Mouse (Mus musculus): ENCODE data around the gene Svep1. TPM values are rescaled to one million over a fixed set of nuclear protein-coding genes. Genes with fewer than 3 reads are reported as not detected.

Svep1 gene
- polyA plus RNA-seq, 1 experiment from 2014 or later: 4.7 TPM

GRCm38 (mm10) chr4:58077950-58078349, 128.7 kb downstream of the Svep1 start:
- no peaks in the 10 kb centered on the region for H3K9me3 ChIP-seq (replicated peaks)

DNA sequence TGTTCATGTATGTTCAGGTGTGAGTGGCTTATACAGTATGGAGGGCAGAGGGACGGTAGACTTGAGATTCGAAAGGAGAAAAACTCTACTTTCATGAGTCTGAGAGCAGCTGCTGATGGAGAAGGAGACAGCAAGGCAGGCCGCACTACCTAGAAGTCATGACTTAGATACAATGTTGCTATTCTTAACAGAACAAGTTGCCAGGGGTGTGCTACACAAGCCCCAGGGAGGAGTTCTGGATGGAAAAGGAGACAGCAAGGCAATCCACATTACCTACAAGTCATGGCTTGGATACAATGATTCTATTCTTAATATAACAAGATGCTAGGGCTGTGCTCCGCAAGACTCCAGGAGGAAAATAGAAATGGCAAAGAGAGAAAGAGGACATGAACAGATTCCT, 129.1 kb downstream of the Svep1 start:
- WGBS: 89% methylated on average over 4 of the region's 4 CpGs
- no peaks in the 10 kb centered on the region for H3K9me3 ChIP-seq (replicated peaks)
- H3K27ac ChIP-seq: no peak overlapping the region
- no peak overlapping the region for H3K4me2 ChIP-seq
- no peaks in the 10 kb centered on the region for H3K27me3 ChIP-seq
- no peak for ATAC-seq (replicated peaks; ENCODE audit: low FRiP score)
- H3K4me3 ChIP-seq (replicated peaks): no peak overlapping the region
- 0 out of 2 replicates have a peak, but pooled peaks cover 2% of the 10 kb centered on the region for H3K4me1 ChIP-seq
- H3K9ac ChIP-seq: no peak overlapping the region
- H3K36me3 ChIP-seq: no peaks in the 10 kb centered on the region

More at GRCm38 (mm10) chr4:58077950-58078349, 128.7 kb downstream of the Svep1 start:
- Histone ChIP-seq H3K36me3 (no peaks in the 10 kb centered on the region), H3K4me1 (0 out of 2 replicates have a peak, but pooled peaks cover 2% of the 10 kb centered on the region), H3K27me3 (no peaks in the 10 kb centered on the region), H3K9ac (no peak overlapping the region), H3K4me2 (no peak overlapping the region), H3K4me3 (replicated peaks) (no peak overlapping the region), H3K27ac (no peak overlapping the region)
- 76% methylated on average over 6 of the region's 6 CpGs for WGBS
- ATAC-seq (replicated peaks; ENCODE audit: low FRiP score): no peak

DNA sequence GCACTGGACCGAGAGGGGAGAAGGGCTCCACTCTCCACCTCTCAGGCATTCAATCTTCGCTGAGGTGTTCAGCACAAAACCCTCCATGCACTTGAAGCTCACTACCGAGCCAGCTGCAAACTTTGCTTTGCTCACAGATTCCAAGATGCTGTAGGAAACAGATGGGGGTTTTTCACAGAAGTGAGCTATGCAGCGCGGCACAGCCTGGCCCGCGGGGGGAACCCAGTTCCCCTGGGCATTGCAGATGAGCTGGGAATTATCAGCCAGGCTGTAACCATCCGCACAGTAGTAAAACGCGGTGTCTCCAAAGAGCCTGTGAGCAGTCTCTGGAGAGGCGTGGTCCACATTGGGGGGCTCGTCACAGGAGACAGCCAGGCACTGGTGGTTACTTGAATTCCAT, 133.8 kb downstream of the Svep1 start:
- H3K27me3 ChIP-seq: no peaks in the 10 kb centered on the region
- WGBS: 82% methylated on average over 12 of the region's 12 CpGs
- no peaks in the 10 kb centered on the region for H3K9me3 ChIP-seq (replicated peaks)
- H3K4me1 ChIP-seq: no peaks in the 10 kb centered on the region
- peaks cover 15% of the 10 kb centered on the region; the same call in 1 of the 2 replicates for H3K36me3 ChIP-seq
- ATAC-seq (replicated peaks; ENCODE audit: low FRiP score): no peak
- H3K27ac ChIP-seq: no peak overlapping the region
- H3K9ac ChIP-seq: no peak overlapping the region
- no peak overlapping the region for H3K4me3 ChIP-seq (replicated peaks)
- no peak overlapping the region for H3K4me2 ChIP-seq

GRCm38 (mm10) chr4:58068886-58069285, 137.8 kb downstream of the Svep1 start:
- Histone ChIP-seq H3K9ac (no peak overlapping the region), H3K4me3 (replicated peaks) (no peak overlapping the region), H3K27ac (no peak overlapping the region), H3K9me3 (replicated peaks) (no peaks in the 10 kb centered on the region), H3K4me1 (no peaks in the 10 kb centered on the region), H3K27me3 (no peaks in the 10 kb centered on the region), H3K4me2 (no peak overlapping the region), H3K36me3 (peaks cover 15% of the 10 kb centered on the region; the same call in 1 of the 2 replicates)
- ATAC-seq (replicated peaks; ENCODE audit: low FRiP score): no peak
- WGBS: 95% methylated on average over 5 of the region's 5 CpGs

- H3K4me1 ChIP-seq: no peaks in the 10 kb centered on the region
- WGBS: 67% methylated on average over 2 of the region's 2 CpGs
- H3K4me2 ChIP-seq: no peak overlapping the region
- ATAC-seq (replicated peaks; ENCODE audit: low FRiP score): no peak
- H3K27me3 ChIP-seq: no peaks in the 10 kb centered on the region
- no peak overlapping the region for H3K4me3 ChIP-seq (replicated peaks)
- H3K27ac ChIP-seq: no peak overlapping the region
- no peaks in the 10 kb centered on the region for H3K9me3 ChIP-seq (replicated peaks)
- no peak overlapping the region for H3K9ac ChIP-seq
- H3K36me3 ChIP-seq: peaks cover 3% of the 10 kb centered on the region; the same call in 1 of the 2 replicates
Observed at GRCm38 (mm10) chr4:58064721-58065120, 141.9 kb downstream of the Svep1 start.

DNA sequence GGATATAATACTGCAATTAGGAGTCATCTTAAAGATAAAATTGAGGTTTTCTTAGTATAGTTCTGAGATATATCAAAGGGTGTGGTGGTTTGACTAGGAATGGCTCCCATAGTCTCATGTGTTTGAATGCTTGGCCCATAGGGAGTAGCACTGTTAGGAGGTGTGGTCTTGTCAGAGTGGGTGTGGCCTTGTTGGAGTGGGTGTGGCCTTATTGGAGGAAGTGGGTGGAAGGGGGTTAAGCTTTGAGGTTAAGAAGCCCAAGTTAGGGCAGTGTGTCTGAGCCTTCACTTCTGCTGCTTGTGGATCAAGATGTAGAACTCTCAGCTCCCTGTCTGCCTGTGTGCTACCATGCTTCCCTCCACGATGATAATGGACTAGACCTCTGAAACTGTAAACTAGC, 143.7 kb downstream of the Svep1 start:
- Histone ChIP-seq H3K9me3 (replicated peaks) (no peaks in the 10 kb centered on the region), H3K27ac (no peak overlapping the region), H3K4me1 (no peaks in the 10 kb centered on the region), H3K4me3 (replicated peaks) (no peak overlapping the region), H3K27me3 (no peaks in the 10 kb centered on the region), H3K4me2 (no peak overlapping the region), H3K9ac (no peak overlapping the region), H3K36me3 (no peaks in the 10 kb centered on the region)
- no peak for ATAC-seq (replicated peaks; ENCODE audit: low FRiP score)
- WGBS: 83% methylated on average over 1 of the region's 1 CpGs

- H3K27ac ChIP-seq: no peak overlapping the region
- H3K4me2 ChIP-seq: no peak overlapping the region
- no peaks in the 10 kb centered on the region for H3K4me1 ChIP-seq
- H3K9me3 ChIP-seq (replicated peaks): no peaks in the 10 kb centered on the region
- no peaks in the 10 kb centered on the region for H3K36me3 ChIP-seq
- H3K4me3 ChIP-seq (replicated peaks): no peak overlapping the region
- no peaks in the 10 kb centered on the region for H3K27me3 ChIP-seq
- H3K9ac ChIP-seq: no peak overlapping the region
- ATAC-seq (replicated peaks; ENCODE audit: low FRiP score): no peak
Observed at GRCm38 (mm10) chr4:58055653-58056052, 151.0 kb downstream of the Svep1 start.

DNA sequence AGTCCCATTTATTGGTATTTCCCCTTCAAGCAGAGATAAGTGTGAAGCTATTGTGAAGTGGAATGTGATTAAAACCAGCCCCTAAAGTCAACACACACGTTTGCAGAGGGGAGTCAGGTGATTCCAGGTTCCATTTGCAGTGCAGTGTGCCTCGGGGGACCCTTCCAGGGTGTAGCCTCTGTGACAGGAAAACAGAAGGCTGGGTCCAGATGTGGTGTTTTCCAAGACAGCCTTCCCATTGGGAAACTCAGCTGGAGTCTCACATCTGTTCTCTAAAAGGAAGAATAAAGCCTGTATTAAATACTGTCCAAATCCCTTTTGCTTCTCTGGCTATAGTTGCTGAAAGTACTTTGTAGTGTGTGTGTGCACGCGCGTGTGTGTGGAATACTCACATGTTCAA, 152.2 kb downstream of the Svep1 start:
- no peak overlapping the region for H3K9ac ChIP-seq
- no peak overlapping the region for H3K27ac ChIP-seq
- WGBS: 75% methylated on average over 5 of the region's 5 CpGs
- ATAC-seq (replicated peaks; ENCODE audit: low FRiP score): no peak
- H3K9me3 ChIP-seq (replicated peaks): no peaks in the 10 kb centered on the region
- no peak overlapping the region for H3K4me3 ChIP-seq (replicated peaks)
- no peaks in the 10 kb centered on the region for H3K36me3 ChIP-seq
- H3K4me2 ChIP-seq: no peak overlapping the region
- H3K27me3 ChIP-seq: no peaks in the 10 kb centered on the region
- H3K4me1 ChIP-seq: no peaks in the 10 kb centered on the region

GRCm38 (mm10) chr4:58050746-58051145, 155.9 kb downstream of the Svep1 start:
- Histone ChIP-seq H3K4me1 (no peaks in the 10 kb centered on the region), H3K27ac (no peak overlapping the region), H3K4me3 (replicated peaks) (no peak overlapping the region), H3K9me3 (replicated peaks) (no peaks in the 10 kb centered on the region), H3K36me3 (no peaks in the 10 kb centered on the region), H3K9ac (no peak overlapping the region), H3K4me2 (no peak overlapping the region), H3K27me3 (no peaks in the 10 kb centered on the region)
- ATAC-seq (replicated peaks; ENCODE audit: low FRiP score): no peak
- WGBS: 56% methylated on average over 8 of the region's 8 CpGs

DNA sequence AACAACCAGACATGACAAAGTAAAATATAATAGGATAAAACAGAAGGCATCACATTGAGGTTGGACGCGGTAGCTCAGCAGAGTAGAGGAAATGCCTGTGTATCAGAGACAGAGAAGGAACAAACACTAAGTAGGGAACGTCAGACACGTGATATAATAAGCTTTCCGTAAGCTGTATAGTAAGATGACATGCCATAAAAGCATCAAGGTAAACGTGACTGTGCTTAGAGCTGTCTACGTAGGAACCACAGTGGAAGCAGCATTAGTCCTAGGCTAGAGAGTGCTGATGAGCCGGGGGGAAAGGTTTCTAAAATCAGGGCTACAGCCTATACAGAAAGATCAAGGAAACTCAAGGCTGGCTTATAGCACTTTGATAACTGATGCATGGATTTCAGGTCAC, 156.4 kb downstream of the Svep1 start:
- no peak overlapping the region for H3K9ac ChIP-seq
- H3K4me2 ChIP-seq: no peak overlapping the region
- no peak overlapping the region for H3K27ac ChIP-seq
- no peaks in the 10 kb centered on the region for H3K36me3 ChIP-seq
- no peaks in the 10 kb centered on the region for H3K9me3 ChIP-seq (replicated peaks)
- 74% methylated on average over 8 of the region's 8 CpGs for WGBS
- no peak overlapping the region for H3K4me3 ChIP-seq (replicated peaks)
- ATAC-seq (replicated peaks; ENCODE audit: low FRiP score): no peak
- no peaks in the 10 kb centered on the region for H3K4me1 ChIP-seq
- no peaks in the 10 kb centered on the region for H3K27me3 ChIP-seq

- Histone ChIP-seq H3K27me3 (no peaks in the 10 kb centered on the region), H3K4me1 (no peaks in the 10 kb centered on the region), H3K4me3 (replicated peaks) (no peak overlapping the region), H3K9me3 (replicated peaks) (no peaks in the 10 kb centered on the region), H3K9ac (no peak overlapping the region), H3K4me2 (no peak overlapping the region), H3K36me3 (no peaks in the 10 kb centered on the region), H3K27ac (no peak overlapping the region)
- ATAC-seq (replicated peaks; ENCODE audit: low FRiP score): no peak
- 82% methylated on average over 6 of the region's 6 CpGs for WGBS
Observed at GRCm38 (mm10) chr4:58044833-58045232, 161.8 kb downstream of the Svep1 start.

- Histone ChIP-seq H3K4me1 (no peaks in the 10 kb centered on the region), H3K27me3 (no peaks in the 10 kb centered on the region), H3K4me3 (replicated peaks) (no peak overlapping the region), H3K4me2 (no peak overlapping the region), H3K9ac (no peak overlapping the region), H3K27ac (no peak overlapping the region), H3K9me3 (replicated peaks) (no peaks in the 10 kb centered on the region), H3K36me3 (no peaks in the 10 kb centered on the region)
- WGBS: 88% methylated on average over 3 of the region's 3 CpGs
- no peak for ATAC-seq (replicated peaks; ENCODE audit: low FRiP score)
Observed at GRCm38 (mm10) chr4:58044356-58044755, 162.3 kb downstream of the Svep1 start.

DNA sequence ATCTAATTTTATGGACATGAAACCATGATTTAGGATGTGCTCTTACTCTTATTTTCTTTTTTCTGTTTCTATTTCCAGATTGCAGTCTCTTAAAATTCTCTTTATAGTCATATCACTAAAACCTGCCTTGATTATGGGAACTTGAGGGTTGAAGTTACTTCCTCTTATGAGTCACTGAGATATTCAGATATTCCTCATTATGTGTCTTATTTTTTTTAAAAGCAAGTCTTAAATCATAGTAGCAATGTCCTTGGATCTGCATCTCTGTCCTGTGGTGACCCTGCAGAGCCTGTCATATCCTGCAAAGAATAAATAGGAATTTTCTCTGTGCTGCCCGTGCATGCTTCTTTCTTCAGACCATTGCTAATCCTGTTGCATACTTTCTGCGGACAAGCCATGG, 166.6 kb downstream of the Svep1 start:
- WGBS: 79% methylated on average over 2 of the region's 2 CpGs
- Histone ChIP-seq H3K9ac (no peak overlapping the region), H3K4me1 (no peaks in the 10 kb centered on the region), H3K4me3 (replicated peaks) (no peak overlapping the region), H3K9me3 (replicated peaks) (no peaks in the 10 kb centered on the region), H3K27ac (no peak overlapping the region), H3K36me3 (no peaks in the 10 kb centered on the region), H3K4me2 (no peak overlapping the region), H3K27me3 (no peaks in the 10 kb centered on the region)
- ATAC-seq (replicated peaks; ENCODE audit: low FRiP score): no peak

Measured in kidney, embryonic 15.5 days (tissue).